Mouse (Mus musculus) forebrain, embryonic 11.5 days (tissue): ENCODE measurements at regions not wholly inside any gene's neighbourhood (a gene's known extent, or its start where the extent isn't known, plus 50 kb on each side); places are given as distances from the start of the nearest gene placed in this dataset.
A peak's percentile ranks its signal among the peaks of the same experiment; 100 is the strongest.

Source experiments
- ATAC-seq: fragments of 200-750 bp; cut with Nextera tagmentation; replicated peaks from 2 replicates; pipeline ENCODE4 v1.8.0; 2017; ENCODE audit warnings: moderate TSS enrichment; ENCODE audit not compliant: low FRiP score
- DNase-seq: peaks from one replicate; pipeline ENCODE4 v3.0.0-alpha.2; 2017; ENCODE audit warnings: low spot score
- H3K27ac ChIP-seq: fragments of 300-500 bp; sonication (generic); 2 replicates; pipeline ENCODE4 v1.5.1; 2014; ENCODE audit warnings: low read depth, low read length
- H3K27me3 ChIP-seq: fragments of 300-500 bp; sonication (generic); 2 replicates; pipeline ENCODE4 v1.6.1; 2014; ENCODE audit warnings: mild to moderate bottlenecking, low read length, mixed read lengths; ENCODE audit not compliant: control insufficient read depth, insufficient read depth
- H3K36me3 ChIP-seq: fragments of 300-500 bp; sonication (generic); 2 replicates; pipeline ENCODE4 v1.6.1; 2014; ENCODE audit warnings: mild to moderate bottlenecking, low read length, moderate library complexity, mixed read lengths; ENCODE audit not compliant: control insufficient read depth, insufficient read depth
- H3K4me1 ChIP-seq: fragments of 300-500 bp; sonication (generic); replicated peaks from 2 replicates; pipeline ENCODE4 v1.6.1; 2014; ENCODE audit warnings: low read length, mixed read lengths; ENCODE audit not compliant: control insufficient read depth, insufficient read depth
- H3K4me2 ChIP-seq: fragments of 300-500 bp; sonication (generic); 2 replicates; pipeline ENCODE4 v1.6.1; 2014; ENCODE audit warnings: low read depth, mild to moderate bottlenecking, low read length, moderate library complexity, mixed read lengths; ENCODE audit not compliant: severe bottlenecking
- H3K4me3 ChIP-seq: fragments of 300-500 bp; sonication (generic); 2 replicates; pipeline ENCODE4 v1.5.1; 2014; ENCODE audit warnings: low read depth, low read length
- H3K9ac ChIP-seq: fragments of 300-500 bp; sonication (generic); 2 replicates; pipeline ENCODE4 v1.6.1; 2014; ENCODE audit warnings: low read length
- H3K9me3 ChIP-seq: fragments of 300-500 bp; sonication (generic); 2 replicates; pipeline ENCODE4 v1.6.1; 2016; ENCODE audit warnings: low read length, mixed read lengths; ENCODE audit not compliant: control insufficient read depth
- WGBS: fragments of 180-500 bp; shearing (Covaris S2); extraction: QIAGEN DNeasy Blood & Tissue Kit; methylation state at CpG from one replicate; pipeline ENCODE4 v1.1.7; 2014; 5-methylcytosine and 5-hydroxymethylcytosine counted together

GRCm38 (mm10) chr4:45673081-45673819, 125.6 kb upstream of the Aldh1b1 start:
- Histone ChIP-seq H3K4me2 (no peak overlapping the region), H3K9ac (no peak overlapping the region), H3K4me1 (peaks cover 4% of the 10 kb centered on the region; the same call in 1 of the 2 replicates), H3K27me3 (no peaks in the 10 kb centered on the region; the same call in 1 of the 2 replicates), H3K4me3 (no peak overlapping the region), H3K27ac (no peak overlapping the region), H3K36me3 (no peaks in the 10 kb centered on the region), H3K9me3 (no peaks in the 10 kb centered on the region)
- 70% methylated on average over 16 of the region's 16 CpGs for WGBS
- DNase-seq (no peak), ATAC-seq (no peak)

GRCm38 (mm10) chr4:45672262-45673076, 126.4 kb upstream of the Aldh1b1 start:
- ATAC-seq, result no peak
- H3K27me3 ChIP-seq, result no peaks in the 10 kb centered on the region; the same call in 1 of the 2 replicates
- H3K9me3 ChIP-seq, result no peaks in the 10 kb centered on the region
- H3K4me2 ChIP-seq, result no peak overlapping the region
- H3K4me3 ChIP-seq, result no peak overlapping the region
- peak overlapping the region; percentile 38; the same call in 1 of the 2 replicates for H3K27ac ChIP-seq
- no peak for DNase-seq
- no peak overlapping the region for H3K9ac ChIP-seq
- H3K4me1 ChIP-seq, result peaks cover 4% of the 10 kb centered on the region; the same call in 1 of the 2 replicates
- 46% methylated on average over 16 of the region's 16 CpGs for WGBS
- H3K36me3 ChIP-seq, result no peaks in the 10 kb centered on the region

GRCm38 (mm10) chr4:45664372-45664771, 132.1 kb upstream of the Shb start:
- ATAC-seq (no peak), DNase-seq (no peak)
- Histone ChIP-seq H3K4me3 (no peak overlapping the region), H3K9me3 (no peaks in the 10 kb centered on the region), H3K27me3 (no peaks in the 10 kb centered on the region), H3K27ac (no peak overlapping the region), H3K4me2 (no peak overlapping the region), H3K9ac (no peak overlapping the region), H3K4me1 (no peaks in the 10 kb centered on the region), H3K36me3 (no peaks in the 10 kb centered on the region)
- WGBS, result 90% methylated on average over 8 of the region's 8 CpGs

- no peak overlapping the region for H3K9ac ChIP-seq
- no peak overlapping the region for H3K27ac ChIP-seq
- no peaks in the 10 kb centered on the region for H3K9me3 ChIP-seq
- DNase-seq (no peak), ATAC-seq (no peak)
- peaks cover 12% of the 10 kb centered on the region for H3K4me1 ChIP-seq
- no peaks in the 10 kb centered on the region for H3K27me3 ChIP-seq
- WGBS, result 32% methylated on average over 5 of the region's 5 CpGs
- H3K36me3 ChIP-seq, result no peaks in the 10 kb centered on the region
- H3K4me2 ChIP-seq, result no peak overlapping the region
- H3K4me3 ChIP-seq, result no peak overlapping the region
These were observed 125.2 kb upstream of the Shb start for GRCm38 (mm10) chr4:45657350-45657978.

- Histone ChIP-seq H3K4me2 (no peak overlapping the region), H3K27ac (no peak overlapping the region), H3K4me3 (no peak overlapping the region), H3K36me3 (no peaks in the 10 kb centered on the region), H3K4me1 (peaks cover 12% of the 10 kb centered on the region), H3K27me3 (no peaks in the 10 kb centered on the region), H3K9ac (no peak overlapping the region), H3K9me3 (no peaks in the 10 kb centered on the region)
- DNase-seq, result no peak
- WGBS, result 61% methylated on average over 5 of the region's 5 CpGs
- ATAC-seq, result no peak
These were observed 123.5 kb upstream of the Shb start for GRCm38 (mm10) chr4:45655780-45656179.

GRCm38 (mm10) chr4:45654804-45655155, 122.5 kb upstream of the Shb start:
- DNase-seq, result no peak
- Histone ChIP-seq H3K4me3 (no peak overlapping the region), H3K4me1 (peaks cover 12% of the 10 kb centered on the region), H3K9me3 (no peaks in the 10 kb centered on the region), H3K4me2 (peak overlapping the region; percentile 38; the same call in 1 of the 2 replicates), H3K27ac (peak overlapping the region; percentile 70), H3K27me3 (no peaks in the 10 kb centered on the region), H3K36me3 (no peaks in the 10 kb centered on the region), H3K9ac (no peak overlapping the region)
- peak; percentile 49 for ATAC-seq
- WGBS, result 5% methylated on average over 4 of the region's 4 CpGs

- Histone ChIP-seq H3K4me2 (peak overlapping the region; percentile 38; the same call in 1 of the 2 replicates), H3K27ac (peak overlapping the region; percentile 70), H3K4me3 (no peak overlapping the region), H3K9me3 (no peaks in the 10 kb centered on the region), H3K27me3 (no peaks in the 10 kb centered on the region), H3K4me1 (peaks cover 12% of the 10 kb centered on the region), H3K36me3 (no peaks in the 10 kb centered on the region), H3K9ac (no peak overlapping the region)
- DNase-seq, result peak; percentile 72
- ATAC-seq, result peak; percentile 82
- WGBS, result 1% methylated on average over 14 of the region's 14 CpGs
These were observed 121.9 kb upstream of the Shb start for GRCm38 (mm10) chr4:45654019-45654803.
